Comparison of ENCODE assay signal across 10 mouse cellular contexts in genomic region chr1:132321821-132322580, GRCm38 (mm10). TPM values are rescaled to one million over a fixed set of nuclear protein-coding genes. Genes with fewer than 3 reads are reported as not detected.
A peak's percentile ranks its signal among the peaks of the same experiment; 100 is the strongest.
DNase-seq lines count a peak whose midpoint lies in the region; ATAC-seq and TF ChIP-seq lines count a peak whose summit lies in the region.
"Had no signal": no experiment of that assay in that cellular context is flagged by ENCODE, and none has a peak within 500 bp of the region (broad histone marks: within the 10 kb centered on the region; RNA-seq: fewer than 3 reads in every experiment).

No protein-coding gene starts in this region.

- H3K36me3 ChIP-seq in liver, postnatal 0 days (replicated peaks; ENCODE audit: insufficient read depth, low read length), result 0 out of 2 replicates have a peak, but pooled peaks cover 17% of the 10 kb centered on the region
- no peaks in the 10 kb centered on the region for H3K36me3 ChIP-seq in liver, embryonic 12.5 days
- H3K36me3 ChIP-seq in embryonic facial prominence, embryonic 15.5 days, result no peaks in the 10 kb centered on the region
- H3K36me3 ChIP-seq in hindbrain, embryonic 15.5 days, result no peaks in the 10 kb centered on the region
- no peaks in the 10 kb centered on the region for H3K36me3 ChIP-seq in neural tube, embryonic 14.5 days (ENCODE audit: control insufficient read depth, insufficient read depth, low read length)
- H3K36me3 ChIP-seq: limb, embryonic 13.5 days had no signal

- WGBS in liver, postnatal 0 days (ENCODE audit: insufficient replicate concordance), result 72% methylated on average over 7 of the region's 7 CpGs
- WGBS in liver, embryonic 12.5 days (ENCODE audit: insufficient replicate concordance), result 62% methylated on average over 7 of the region's 7 CpGs
- 56% methylated on average over 7 of the region's 7 CpGs for WGBS in embryonic facial prominence, embryonic 15.5 days
- WGBS in hindbrain, embryonic 15.5 days, result 26% methylated on average over 7 of the region's 7 CpGs
- 31% methylated on average over 7 of the region's 7 CpGs for WGBS in neural tube, embryonic 14.5 days

- peaks cover 36% of the 10 kb centered on the region for H3K4me1 ChIP-seq in liver, postnatal 0 days (ENCODE audit: insufficient read depth)
- H3K4me1 ChIP-seq in liver, embryonic 12.5 days, result peaks cover 18% of the 10 kb centered on the region
- H3K4me1 ChIP-seq in embryonic facial prominence, embryonic 15.5 days, result peaks cover 36% of the 10 kb centered on the region
- H3K4me1 ChIP-seq in hindbrain, embryonic 15.5 days (replicated peaks), result peaks cover 64% of the 10 kb centered on the region
- peaks cover 44% of the 10 kb centered on the region; the same call in 1 of the 2 replicates for H3K4me1 ChIP-seq in neural tube, embryonic 14.5 days (ENCODE audit: control insufficient read depth, insufficient read depth, low read length)

- no peak overlapping the region for H3K4me2 ChIP-seq in liver, postnatal 0 days (ENCODE audit: low read depth, low read length)
- no peak overlapping the region for H3K4me2 ChIP-seq in liver, embryonic 12.5 days
- no peak overlapping the region for H3K4me2 ChIP-seq in embryonic facial prominence, embryonic 15.5 days (replicated peaks)
- H3K4me2 ChIP-seq in hindbrain, embryonic 15.5 days, result peak overlapping the region; percentile 20
- H3K4me2 ChIP-seq in neural tube, embryonic 14.5 days (ENCODE audit: low read depth, low read length), result no peak overlapping the region
- H3K4me2 ChIP-seq: limb, embryonic 13.5 days had no signal

- TF ChIP-seq CTCF in liver, postnatal 0 days (IDR thresholded peaks at IDR 0.05; ENCODE audit: low read depth), result no peak

- H3K27me3 ChIP-seq in liver, postnatal 0 days (ENCODE audit: insufficient read depth, low read length), result no peaks in the 10 kb centered on the region
- H3K27me3 ChIP-seq in liver, embryonic 12.5 days (replicated peaks), result peaks cover 27% of the 10 kb centered on the region
- peaks cover 6% of the 10 kb centered on the region for H3K27me3 ChIP-seq in embryonic facial prominence, embryonic 15.5 days
- no peaks in the 10 kb centered on the region for H3K27me3 ChIP-seq in hindbrain, embryonic 15.5 days
- H3K27me3 ChIP-seq in neural tube, embryonic 14.5 days (ENCODE audit: control insufficient read depth, insufficient read depth, low read length), result no peaks in the 10 kb centered on the region

- H3K9me3 ChIP-seq in liver, postnatal 0 days (ENCODE audit: low read length), result no peaks in the 10 kb centered on the region
- H3K9me3 ChIP-seq in liver, embryonic 12.5 days (replicated peaks), result no peaks in the 10 kb centered on the region
- no peaks in the 10 kb centered on the region for H3K9me3 ChIP-seq in embryonic facial prominence, embryonic 15.5 days (replicated peaks)
- H3K9me3 ChIP-seq in hindbrain, embryonic 15.5 days, result no peaks in the 10 kb centered on the region
- no peaks in the 10 kb centered on the region for H3K9me3 ChIP-seq in neural tube, embryonic 14.5 days (ENCODE audit: control insufficient read depth, low read length)
- H3K9me3 ChIP-seq: limb, embryonic 13.5 days had no signal

- no peak for DNase-seq in liver, postnatal 0 days
- no peak for DNase-seq in frontal cortex, postnatal 14 days (ENCODE audit: low spot score in 2 of 2)
- DNase-seq in adipocyte (ENCODE audit: low spot score), result no peak
- DNase-seq in kidney, postnatal 14 days, result no peak

- ATAC-seq in liver, postnatal 0 days, result no peak
- no peak for ATAC-seq in liver, embryonic 12.5 days
- ATAC-seq in embryonic facial prominence, embryonic 15.5 days (ENCODE audit: insufficient number of reproducible peaks, low FRiP score, low TSS enrichment, low read depth), result no peak
- no peak for ATAC-seq in hindbrain, embryonic 15.5 days (ENCODE audit: low FRiP score, low read depth)
- ATAC-seq in neural tube, embryonic 14.5 days (ENCODE audit: low read depth), result no peak

- no peak overlapping the region for H3K4me3 ChIP-seq in liver, postnatal 0 days (ENCODE audit: low read depth, low read length)
- H3K4me3 ChIP-seq in liver, embryonic 12.5 days, result no peak overlapping the region
- H3K4me3 ChIP-seq in embryonic facial prominence, embryonic 15.5 days (replicated peaks), result no peak overlapping the region
- no peak overlapping the region for H3K4me3 ChIP-seq in hindbrain, embryonic 15.5 days
- H3K4me3 ChIP-seq in neural tube, embryonic 14.5 days (ENCODE audit: low read depth, low read length), result no peak overlapping the region
- H3K4me3 ChIP-seq: erythroblast, embryonic 14.5 days; limb, embryonic 13.5 days had no signal

- peak overlapping the region; percentile 38 for H3K9ac ChIP-seq in liver, postnatal 0 days (replicated peaks)
- no peak overlapping the region for H3K9ac ChIP-seq in liver, embryonic 12.5 days
- no peak overlapping the region for H3K9ac ChIP-seq in embryonic facial prominence, embryonic 15.5 days
- H3K9ac ChIP-seq in hindbrain, embryonic 15.5 days, result peak overlapping the region; percentile 35; the same call in 1 of the 2 replicates
- no peak overlapping the region for H3K9ac ChIP-seq in neural tube, embryonic 14.5 days (replicated peaks; ENCODE audit: low read depth, low read length)
- H3K9ac ChIP-seq: limb, embryonic 13.5 days had no signal

- TF ChIP-seq EP300 in liver, postnatal 0 days (IDR thresholded peaks at IDR 0.05; ENCODE audit: low read depth), result no peak

- H3K27ac ChIP-seq in liver, postnatal 0 days (ENCODE audit: low read depth), result no peak overlapping the region
- no peak overlapping the region for H3K27ac ChIP-seq in liver, embryonic 12.5 days
- 0 out of 2 replicates have a peak overlapping the region, but pooled peaks have one; percentile 5 for H3K27ac ChIP-seq in embryonic facial prominence, embryonic 15.5 days (replicated peaks)
- peak overlapping the region; percentile 85 for H3K27ac ChIP-seq in hindbrain, embryonic 15.5 days (replicated peaks)
- H3K27ac ChIP-seq in neural tube, embryonic 14.5 days (ENCODE audit: low read depth, low read length), result peak overlapping the region; percentile 80
- H3K27ac ChIP-seq: limb, embryonic 13.5 days had no signal

RNA-seq across cellular contexts. Expression of gene Nuak2, which starts 6.1 kb away (rescaled TPM):
- polyA plus RNA-seq in liver, postnatal 0 days (2015; fragmentation: Nextera tagmentation; extraction: Ambion mirVana), result 6.0 and 6.8 TPM in 2 replicates
- polyA plus RNA-seq in liver, embryonic 12.5 days (2016; fragmentation: Nextera tagmentation; extraction: Ambion mirVana), result 1.3 and 1.7 TPM in 2 replicates
- 8.5 and 9.1 TPM in 2 replicates for polyA plus RNA-seq in embryonic facial prominence, embryonic 15.5 days (2015; fragmentation: Nextera tagmentation; extraction: Ambion mirVana)
- polyA plus RNA-seq in hindbrain, embryonic 15.5 days (2015; fragmentation: Nextera tagmentation; extraction: Ambion mirVana), result 12.9 and 24.2 TPM in 2 replicates
- polyA plus RNA-seq in neural tube, embryonic 14.5 days (2014; fragmentation: Nextera tagmentation; extraction: Ambion mirVana), result 7.8 and 8.4 TPM in 2 replicates
- polyA plus RNA-seq: erythroblast, embryonic 14.5 days had no signal

RNA-seq across cellular contexts. Expression of gene Klhdc8a, which starts 23.6 kb away (rescaled TPM):
- polyA plus RNA-seq in liver, postnatal 0 days (2015; fragmentation: Nextera tagmentation; extraction: Ambion mirVana), result 0.32 and 0.40 TPM in 2 replicates
- 0.06 and 0.07 TPM in 2 replicates for polyA plus RNA-seq in liver, embryonic 12.5 days (2016; fragmentation: Nextera tagmentation; extraction: Ambion mirVana)
- polyA plus RNA-seq in embryonic facial prominence, embryonic 15.5 days (2015; fragmentation: Nextera tagmentation; extraction: Ambion mirVana), result 0.29 and 0.87 TPM in 2 replicates
- polyA plus RNA-seq in hindbrain, embryonic 15.5 days (2015; fragmentation: Nextera tagmentation; extraction: Ambion mirVana), result 8.7 and 9.5 TPM in 2 replicates
- 6.6 and 8.4 TPM in 2 replicates for polyA plus RNA-seq in neural tube, embryonic 14.5 days (2014; fragmentation: Nextera tagmentation; extraction: Ambion mirVana)
- polyA plus RNA-seq: erythroblast, embryonic 14.5 days had no signal

Comparison
In these comparisons a context has a peak if more than half of its experiments do, and no peak if none do; other contexts are left out.
1. H3K9ac ChIP-seq: peak in liver, postnatal 0 days (single experiment) and hindbrain, embryonic 15.5 days (single experiment); none in liver, embryonic 12.5 days (single experiment), embryonic facial prominence, embryonic 15.5 days (single experiment) and neural tube, embryonic 14.5 days (single experiment).
2. H3K27ac ChIP-seq: peak in embryonic facial prominence, embryonic 15.5 days (single experiment), hindbrain, embryonic 15.5 days (single experiment) and neural tube, embryonic 14.5 days (single experiment); none in liver, postnatal 0 days (single experiment) and liver, embryonic 12.5 days (single experiment).